Mouse (Mus musculus) MEL-GATA-1-ER (cell line): Measurements from ENCODE around the gene Ccdc90b.
A peak's percentile ranks its signal among the peaks of the same experiment; 100 is the strongest.

ENCODE experiments used
- DNase-seq: peaks from one replicate; pipeline ENCODE4 v3.0.0-alpha.2; 2012; ENCODE audit warnings: low read depth; ENCODE audit errors: extremely low read depth

The Ccdc90b gene

GRCm38 (mm10) chr7:92560986-92561876, at the start of gene Ccdc90b:
Ccdc90b (plus strand) TSS chr7:92561149.
- no peak for DNase-seq

DNA sequence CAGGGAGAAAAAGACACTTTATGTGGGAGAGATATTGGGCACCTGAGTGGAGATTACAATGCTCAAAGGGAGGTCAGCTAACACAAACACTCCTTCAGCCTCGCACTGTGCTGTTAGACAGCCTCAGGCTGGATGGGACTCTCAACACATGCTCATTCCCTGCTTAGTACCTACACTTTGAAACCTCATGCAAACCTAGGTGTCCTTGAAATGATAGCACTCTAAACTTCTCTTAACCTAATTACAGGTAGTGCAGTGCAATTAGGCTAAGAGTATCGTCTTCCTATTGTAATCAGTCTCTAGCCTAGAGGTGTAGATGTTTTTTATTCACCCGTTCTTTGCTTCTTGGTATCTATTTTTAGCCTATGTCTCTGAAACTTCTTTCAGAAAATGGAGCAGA, 40.6 kb upstream of the Ccdc90b start:
- DNase-seq: no peak

GRCm38 (mm10) chr7:92520820-92521219, 40.1 kb upstream of the Ccdc90b start:
- DNase-seq: no peak

DNA sequence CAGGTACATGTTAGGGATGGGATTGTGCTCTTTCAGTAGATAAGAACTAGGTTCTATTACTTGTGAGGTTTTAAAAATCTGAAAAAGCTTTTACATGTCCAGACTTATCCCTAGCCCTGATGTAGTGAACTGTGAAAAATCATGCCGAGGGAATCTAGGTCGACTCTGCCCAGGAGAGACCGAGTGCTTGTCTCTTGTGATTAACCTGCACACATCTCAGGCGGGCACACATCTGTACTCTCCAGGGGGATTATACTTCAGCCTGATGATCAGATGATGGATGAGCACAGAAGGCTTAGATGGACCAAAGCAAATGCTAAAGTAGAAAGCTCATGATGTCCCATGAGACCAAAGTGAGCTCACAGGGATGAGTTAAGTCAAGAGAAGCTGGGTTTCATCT, 31.7 kb upstream of the Ccdc90b start:
- DNase-seq: no peak

- DNase-seq: no peak
These were observed 28.5 kb upstream of the Ccdc90b start for GRCm38 (mm10) chr7:92532351-92533036.

- DNase-seq: no peak
These were observed 14.2 kb upstream of the Ccdc90b start for GRCm38 (mm10) chr7:92546763-92547162.

DNA sequence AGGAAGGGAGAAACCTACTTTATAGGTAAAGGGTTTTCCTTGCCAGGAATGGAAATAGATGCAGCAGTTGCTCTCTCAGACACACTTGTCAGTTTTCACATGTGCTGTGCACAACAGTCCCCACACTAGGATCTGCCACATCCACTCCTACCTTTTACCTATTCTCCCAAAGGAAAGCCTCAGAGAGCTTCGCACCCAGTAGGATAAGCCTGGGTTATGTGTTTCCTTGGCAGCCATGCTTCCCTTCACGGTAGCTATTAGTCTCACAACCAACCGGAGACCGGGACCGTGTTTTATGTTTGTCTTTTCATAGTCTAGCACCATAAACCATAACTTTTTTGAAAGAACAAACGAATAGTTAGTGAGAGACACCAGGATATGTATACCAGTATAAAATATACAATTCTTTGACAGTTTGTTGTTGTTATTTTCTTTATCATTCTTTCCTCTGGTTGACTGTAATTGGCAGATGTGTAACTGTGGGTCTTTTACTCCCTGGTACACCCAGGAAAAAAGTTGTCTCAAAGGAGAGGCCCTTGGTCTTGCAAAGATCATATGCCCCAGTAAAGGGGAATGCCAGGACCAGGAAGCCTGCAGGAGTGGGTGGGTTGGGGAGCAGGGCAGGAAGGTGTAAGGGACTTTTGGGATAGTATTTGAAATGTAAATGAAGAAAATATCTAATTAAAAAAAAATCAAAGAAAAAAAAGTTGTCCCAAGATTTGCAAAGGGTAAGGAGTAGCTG, 10.5 kb upstream of the Ccdc90b start:
- no peak for DNase-seq

- peak; percentile 13 for DNase-seq
These were observed 10.0 kb upstream of the Ccdc90b start for GRCm38 (mm10) chr7:92550990-92551392.

GRCm38 (mm10) chr7:92558744-92559143, 2.2 kb upstream of the Ccdc90b start:
- peak; percentile 26 for DNase-seq

DNA sequence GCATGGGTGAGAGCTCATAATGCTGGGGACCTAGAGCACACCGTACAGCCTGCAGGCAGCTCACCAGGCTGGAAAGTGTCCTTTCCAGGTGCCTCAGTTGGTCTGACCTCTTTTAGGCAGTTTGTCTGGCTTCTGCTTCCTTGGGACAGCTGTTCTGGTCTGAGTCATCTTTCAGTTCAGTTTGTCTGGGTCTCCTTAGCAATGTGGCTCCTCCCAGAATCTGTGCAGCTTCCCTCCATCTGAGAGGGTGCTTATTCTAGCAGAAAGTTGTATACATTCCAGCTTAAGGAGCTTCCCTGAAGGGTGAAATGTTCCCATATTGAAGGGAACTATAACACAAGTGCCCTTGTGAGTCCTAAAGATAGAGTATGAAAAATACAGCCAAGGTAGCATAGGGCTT, 5.8 kb downstream of the Ccdc90b start:
- DNase-seq: no peak

DNA sequence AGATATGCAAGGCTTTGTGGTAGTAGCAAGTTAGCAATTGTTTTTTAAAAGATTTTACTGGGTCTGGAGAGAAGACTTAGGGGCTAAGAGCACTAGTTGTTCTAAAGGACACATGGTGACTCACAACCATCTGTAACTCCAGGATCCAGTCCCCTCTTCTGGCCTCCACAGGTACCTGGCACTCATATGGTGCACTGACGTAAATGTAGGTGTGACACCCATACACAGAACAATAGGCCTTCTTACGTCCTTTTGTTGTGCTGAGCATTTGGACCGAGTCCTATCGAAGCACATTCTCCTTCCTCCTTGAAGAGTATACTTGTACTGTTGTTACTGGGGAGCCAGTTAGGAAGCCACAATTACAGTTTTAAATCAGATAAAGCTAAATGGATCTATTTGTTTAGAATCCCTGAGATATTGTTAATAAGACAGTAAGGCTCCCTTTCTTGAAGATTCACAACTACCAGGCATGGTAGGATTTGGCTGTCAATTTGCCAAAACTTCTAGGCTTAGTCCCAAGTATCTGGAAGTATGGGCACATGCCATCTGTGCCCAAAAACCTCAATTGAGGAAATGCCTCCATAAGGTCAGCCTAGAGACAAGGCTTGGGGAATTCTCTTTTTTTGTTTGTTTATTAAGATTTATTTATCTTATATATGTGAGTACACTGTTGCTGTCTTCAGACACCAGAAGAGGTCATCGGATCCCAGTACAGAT, 19.7 kb downstream of the Ccdc90b start:
- no peak for DNase-seq

- no peak for DNase-seq
These were observed 22.6 kb downstream of the Ccdc90b start for GRCm38 (mm10) chr7:92583567-92583966.

- no peak for DNase-seq
These were observed 29.0 kb downstream of the Ccdc90b start for GRCm38 (mm10) chr7:92589986-92590385.

DNA sequence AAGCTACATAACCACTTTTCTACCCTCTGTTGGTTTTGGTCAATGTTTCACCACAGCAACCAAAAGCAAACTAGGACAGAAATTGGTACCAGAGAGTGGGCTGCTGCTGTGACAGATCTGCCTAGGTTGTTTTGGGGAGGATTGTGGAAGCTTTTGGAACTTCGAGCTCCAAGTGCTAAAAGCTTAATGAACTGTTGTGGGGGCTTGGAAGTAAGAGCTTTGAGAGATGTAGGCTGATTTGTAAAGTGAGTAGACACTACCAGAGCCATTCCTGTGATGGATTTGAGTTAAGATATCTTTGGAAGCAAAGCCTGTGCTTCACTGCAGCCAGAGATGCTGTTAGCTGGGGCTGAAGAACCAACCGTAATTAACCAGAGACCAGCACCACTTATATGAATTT, 29.9 kb downstream of the Ccdc90b start:
- no peak for DNase-seq

DNA sequence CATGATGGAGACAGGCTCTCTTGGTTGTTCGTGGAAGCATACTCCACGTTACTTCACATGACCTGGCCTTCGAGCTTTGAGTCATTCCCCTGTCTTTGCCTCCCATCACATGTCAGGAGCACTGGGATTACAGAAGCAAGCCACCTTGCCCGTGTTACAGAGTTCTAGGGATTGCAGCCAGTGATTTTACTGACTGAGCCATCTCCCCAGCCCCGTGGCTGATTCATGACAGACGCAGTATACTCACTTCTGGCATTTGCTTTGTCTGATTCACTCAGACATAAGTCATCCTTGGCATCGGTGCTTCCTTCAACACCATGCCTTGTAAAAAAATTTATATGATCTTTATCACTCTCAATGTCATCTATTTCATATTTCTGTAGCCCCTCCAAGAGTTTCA, 44.0 kb downstream of the Ccdc90b start:
- DNase-seq: no peak

DNA sequence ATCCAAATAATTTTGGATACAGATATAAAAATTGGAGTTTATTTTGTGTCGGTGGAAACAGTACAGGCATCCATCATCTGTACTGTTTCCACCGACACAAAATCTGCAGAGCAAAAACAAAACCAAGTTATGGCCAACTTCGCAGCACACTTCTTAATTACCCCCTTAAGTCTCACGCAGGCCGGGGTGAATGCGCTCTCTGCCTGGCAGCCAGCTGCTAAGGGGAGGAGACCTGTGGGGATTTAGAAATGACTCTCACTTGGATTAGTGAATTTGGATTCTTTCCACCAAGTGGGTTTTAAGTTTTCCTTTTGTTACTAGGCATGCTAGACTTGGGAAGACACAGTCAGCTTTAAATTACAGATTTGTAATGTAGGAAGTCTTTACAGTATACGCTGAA, 49.9 kb downstream of the Ccdc90b start:
- DNase-seq: no peak

DNA sequence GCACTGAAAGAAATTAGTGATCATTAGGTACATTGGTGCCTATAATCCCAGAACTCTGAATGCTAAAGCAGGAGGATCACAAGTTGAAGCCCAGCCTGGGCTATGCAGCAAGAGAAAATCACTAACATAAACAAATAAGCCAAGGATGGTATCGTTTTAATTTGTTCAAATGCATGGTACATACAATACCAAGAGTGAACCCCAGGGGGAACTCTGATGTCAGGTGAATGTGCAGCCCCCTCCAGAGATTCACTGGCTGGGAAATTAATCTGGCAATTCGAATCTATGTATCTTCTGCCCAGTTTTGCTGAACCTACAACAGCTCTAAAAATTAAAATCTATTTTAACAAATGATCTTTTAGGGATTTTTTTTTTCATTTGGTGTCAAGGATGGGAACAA, 63.5 kb downstream of the Ccdc90b start:
- DNase-seq: no peak

- DNase-seq: no peak
These were observed 69.2 kb downstream of the Ccdc90b start for GRCm38 (mm10) chr7:92630167-92630566.
